Mouse (Mus musculus) MEL (cell line): Measurements from ENCODE around the gene Stil. TPM values are rescaled to one million over a fixed set of nuclear protein-coding genes. Genes with fewer than 3 reads are reported as not detected.

Source experiments
- DNase-seq: peaks from one replicate; pipeline ENCODE4 v3.0.0; 2011; ENCODE audit warnings: low read depth, low spot score
- H3K27ac ChIP-seq: 2 replicates; pipeline ENCODE4 v1.5.1; 2012; ENCODE audit warnings: low read depth, mild to moderate bottlenecking, control low read depth, low read length, moderate library complexity; ENCODE audit not compliant: control insufficient read depth
- H3K27me3 ChIP-seq, 2 experiments: fragments of 150-350 bp in 1 of 2; sonication (generic) in 1 of 2; 2 replicates each; pipeline ENCODE4 v1.6.1; 2012; ENCODE audit warnings: low read length in 2 of 2, mild to moderate bottlenecking in 2 of 2, improper control_type of control experiment in 1 of 2, moderate library complexity in 1 of 2; ENCODE audit not compliant: insufficient read depth in 2 of 2, control insufficient read depth in 1 of 2
- H3K36me3 ChIP-seq, 2 experiments: 2 replicates each; pipeline ENCODE4 v1.6.1; 2012 to 2014; ENCODE audit warnings: low read length in 2 of 2, improper control_type of control experiment in 1 of 2, inconsistent platforms in 1 of 2, mild to moderate bottlenecking in 1 of 2; ENCODE audit not compliant: insufficient read depth in 2 of 2, control insufficient read depth in 1 of 2
- H3K4me1 ChIP-seq, 2 experiments: fragments of 150-350 bp in 1 of 2; sonication (generic) in 1 of 2; 2 replicates each; pipeline ENCODE4 v1.6.1; 2012; ENCODE audit warnings: low read length in 2 of 2, improper control_type of control experiment in 1 of 2, mild to moderate bottlenecking in 1 of 2; ENCODE audit not compliant: insufficient read depth in 2 of 2, control insufficient read depth in 1 of 2
- H3K4me3 ChIP-seq, 2 experiments: fragments of 150-350 bp in 1 of 2; sonication (generic) in 1 of 2; 2 replicates each; pipeline ENCODE4 v1.5.1; 2012; ENCODE audit warnings: low read depth in 2 of 2, low read length in 2 of 2, mild to moderate bottlenecking in 2 of 2, moderate library complexity in 2 of 2, control low read depth in 1 of 2, improper control_type of control experiment in 1 of 2; ENCODE audit not compliant: control insufficient read depth in 1 of 2, insufficient read depth in 1 of 2
- H3K79me2 ChIP-seq: 2 replicates; pipeline ENCODE4 v1.6.1; 2012; ENCODE audit warnings: mild to moderate bottlenecking, low read length, moderate library complexity; ENCODE audit not compliant: control insufficient read depth, poor library complexity, insufficient read depth
- H3K9ac ChIP-seq: 2 replicates; pipeline ENCODE4 v1.6.1; 2012; ENCODE audit warnings: low read depth, mild to moderate bottlenecking, control low read depth, low read length, moderate library complexity; ENCODE audit not compliant: control insufficient read depth, poor library complexity, severe bottlenecking
- H3K9me3 ChIP-seq: fragments of 150-350 bp; sonication (generic); replicated peaks from 2 replicates; pipeline ENCODE4 v1.6.1; 2012; ENCODE audit warnings: mild to moderate bottlenecking, low read length, improper control_type of control experiment, moderate library complexity; ENCODE audit not compliant: insufficient read depth
- CHD1 ChIP-seq: IDR thresholded peaks from 2 replicates; pipeline ENCODE4 v1.6.1; 2012; ENCODE audit warnings: low read depth, mild to moderate bottlenecking, inconsistent platforms, low read length, improper control_type of control experiment
- HCFC1 ChIP-seq: IDR thresholded peaks from 2 replicates; pipeline ENCODE4 v1.6.1; 2012; ENCODE audit warnings: low read depth, mild to moderate bottlenecking, inconsistent platforms, low read length, improper control_type of control experiment, moderate library complexity
- KAT2A ChIP-seq: conservative IDR thresholded peaks from 2 replicates; pipeline ENCODE4 v1.6.1; 2012; ENCODE audit warnings: low read depth, low read length, improper control_type of control experiment, inconsistent platforms
- MAZ ChIP-seq: IDR thresholded peaks from 2 replicates; pipeline ENCODE4 v1.6.1; 2012; ENCODE audit warnings: low read depth, mild to moderate bottlenecking, inconsistent platforms, low read length, improper control_type of control experiment
- MXI1 ChIP-seq: IDR thresholded peaks from 2 replicates; pipeline ENCODE4 v1.6.1; 2011; ENCODE audit warnings: mild to moderate bottlenecking, low read depth, low read length, improper control_type of control experiment
- MYB ChIP-seq: IDR thresholded peaks from 2 replicates; pipeline ENCODE4 v1.6.1; 2011; ENCODE audit warnings: mild to moderate bottlenecking, low read depth, low read length, improper control_type of control experiment
- NELFE ChIP-seq: IDR thresholded peaks from 2 replicates; pipeline ENCODE4 v1.6.1; 2011; ENCODE audit warnings: low read depth, low read length, improper control_type of control experiment
- POLR2A ChIP-seq, 2 experiments: IDR thresholded peaks; 2 replicates each; pipeline ENCODE4 v1.6.1; 2011 to 2012; ENCODE audit warnings: low read length in 2 of 2, mild to moderate bottlenecking in 2 of 2, control low read depth in 1 of 2, improper control_type of control experiment in 1 of 2, low read depth in 1 of 2, moderate library complexity in 1 of 2; ENCODE audit not compliant: control insufficient read depth in 1 of 2, insufficient read depth in 1 of 2, poor library complexity in 1 of 2
- RAD21 ChIP-seq: IDR thresholded peaks from 2 replicates; pipeline ENCODE4 v1.6.1; 2011; ENCODE audit warnings: mild to moderate bottlenecking, low read depth, low read length, improper control_type of control experiment
- RCOR1 ChIP-seq: IDR thresholded peaks from 2 replicates; pipeline ENCODE4 v1.6.1; 2012; ENCODE audit warnings: low read depth, mild to moderate bottlenecking, inconsistent platforms, low read length, improper control_type of control experiment
- SIN3A ChIP-seq: IDR thresholded peaks from 2 replicates; pipeline ENCODE4 v1.6.1; 2012; ENCODE audit warnings: low read length, improper control_type of control experiment, inconsistent platforms
- TCF12 ChIP-seq: IDR thresholded peaks from 2 replicates; pipeline ENCODE4 v1.6.1; 2014; ENCODE audit warnings: low read depth, mild to moderate bottlenecking, inconsistent platforms, low read length, improper control_type of control experiment, moderate library complexity
- USF2 ChIP-seq, 2 experiments: IDR thresholded peaks; 2 replicates each; pipeline ENCODE4 v1.6.1; 2011 to 2012; ENCODE audit warnings: improper control_type of control experiment in 2 of 2, low read length in 2 of 2, borderline replicate concordance in 1 of 2, inconsistent platforms in 1 of 2, low read depth in 1 of 2, mild to moderate bottlenecking in 1 of 2; ENCODE audit not compliant: insufficient read depth in 1 of 2
- ZKSCAN1 ChIP-seq: IDR thresholded peaks from 2 replicates; pipeline ENCODE4 v1.6.1; 2012; ENCODE audit warnings: low read depth, mild to moderate bottlenecking, inconsistent platforms, low read length, improper control_type of control experiment, moderate library complexity
- ZNF384 ChIP-seq: IDR thresholded peaks from 2 replicates; pipeline ENCODE4 v1.6.1; 2012; ENCODE audit warnings: low read depth, mild to moderate bottlenecking, inconsistent platforms, low read length, improper control_type of control experiment
- polyA plus RNA-seq, 2 experiments: library from polyadenylated mRNA; stranded (reverse) in 1 of 2; unstranded in 1 of 2; fragments of >175 nt in 1 of 2; fragments of >200 nt in 1 of 2; gene quantifications; 2 replicates each; pipeline versions ENCODE4 v1.2.1 to v1.2.4; 2012; ENCODE audit warnings: low replicate concordance in 2 of 2, low read depth in 1 of 2; ENCODE audit not compliant: insufficient read length in 2 of 2, insufficient read depth in 1 of 2, missing spikeins in 1 of 2
- total RNA-seq: library from RNA; depleted of rRNA; stranded (reverse); fragments of 300-350 nt; gene quantifications from 2 replicates; pipeline ENCODE4 v1.2.3, GENCODE M21; 2012

The Stil gene
- total and polyA plus RNA-seq, 3 experiments = 5.0 to 9.1 TPM; not detected in 1

DNA sequence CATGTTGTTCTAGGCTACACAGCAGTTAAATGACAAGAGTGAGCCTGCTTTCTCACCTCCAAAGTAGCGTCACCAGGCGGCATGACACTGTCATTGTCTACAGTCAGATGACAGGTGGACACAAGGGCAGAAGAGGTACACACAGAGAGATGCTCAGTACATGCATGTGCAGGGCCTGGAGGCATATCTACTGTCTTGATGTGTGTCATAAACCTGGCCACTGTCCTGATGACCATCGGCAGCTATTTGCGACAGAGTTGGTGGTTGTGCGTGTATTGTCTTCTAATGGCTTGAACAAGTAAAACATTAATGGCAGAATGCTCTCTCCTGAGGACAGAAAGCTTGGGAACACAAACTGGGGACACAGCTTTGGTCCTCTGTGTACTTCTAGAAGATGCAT lies 51.3 kb downstream of the Stil start:
- peaks cover 0 to 24% of the 10 kb centered on the region in 2 experiments; a peak in 2 of 4 replicates for H3K36me3 ChIP-seq
- DNase-seq = no peak
- H3K9me3 ChIP-seq = no peaks in the 10 kb centered on the region
- no peak for TF ChIP-seq KAT2A
- no peak for TF ChIP-seq MYB
- TF ChIP-seq HCFC1 = no peak
- TF ChIP-seq CHD1 = no peak
- no peak for TF ChIP-seq MAZ
- no peak for TF ChIP-seq ZNF384
- TF ChIP-seq, all 39 proteins: peak for 0
- H3K27me3 ChIP-seq = no peaks in the 10 kb centered on the region
- H3K79me2 ChIP-seq = no peaks in the 10 kb centered on the region; the same call in 1 of the 2 replicates
- no peak overlapping the region for H3K27ac ChIP-seq
- H3K4me1 ChIP-seq = peaks cover 16 to 31% of the 10 kb centered on the region in 2 experiments
- H3K9ac ChIP-seq = no peak overlapping the region
- no peak overlapping the region for H3K4me3 ChIP-seq

DNA sequence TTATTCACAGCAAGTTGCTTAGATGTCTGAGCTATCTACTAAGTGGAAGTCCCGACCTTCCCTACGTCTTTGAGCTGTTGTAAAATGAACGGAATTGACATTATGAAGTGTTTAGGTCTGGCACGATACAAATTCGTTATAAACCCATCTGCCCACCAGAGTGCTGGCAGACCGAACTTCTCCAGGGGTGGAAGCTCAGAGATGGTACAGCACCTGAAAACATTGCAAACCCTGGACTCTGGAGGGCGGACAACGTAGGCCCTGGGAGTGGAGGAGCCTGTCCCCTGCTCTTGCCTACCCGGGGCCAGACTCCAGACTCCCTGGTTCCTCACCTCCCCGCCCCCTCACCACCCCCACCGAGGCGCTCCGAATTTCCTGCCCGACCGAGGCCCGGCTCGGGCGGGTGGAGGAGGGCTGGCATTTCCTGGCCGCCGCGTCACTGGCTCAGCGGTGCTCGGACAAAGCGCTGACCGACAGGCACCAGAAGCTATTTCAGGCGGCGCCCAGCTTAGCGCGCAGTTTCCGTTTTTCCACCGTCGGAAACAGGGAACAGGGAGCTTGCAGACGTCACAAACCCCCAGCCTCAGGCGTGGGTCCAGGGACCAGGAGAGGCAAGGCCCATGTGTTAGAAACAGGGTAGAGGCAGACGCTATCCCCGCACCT lies 52.5 kb downstream of the Stil start:
- peaks cover 8% of the 10 kb centered on the region for H3K79me2 ChIP-seq
- peaks cover 0 to 24% of the 10 kb centered on the region in 2 experiments; a peak in 2 of 4 replicates for H3K36me3 ChIP-seq
- H3K9ac ChIP-seq = no peak overlapping the region
- DNase-seq = no peak
- H3K27ac ChIP-seq = no peak overlapping the region
- TF ChIP-seq TCF12 = no peak
- H3K9me3 ChIP-seq = no peaks in the 10 kb centered on the region
- peaks cover 16 to 31% of the 10 kb centered on the region in 2 experiments for H3K4me1 ChIP-seq
- H3K4me3 ChIP-seq = no peak overlapping the region
- no peaks in the 10 kb centered on the region for H3K27me3 ChIP-seq

DNA sequence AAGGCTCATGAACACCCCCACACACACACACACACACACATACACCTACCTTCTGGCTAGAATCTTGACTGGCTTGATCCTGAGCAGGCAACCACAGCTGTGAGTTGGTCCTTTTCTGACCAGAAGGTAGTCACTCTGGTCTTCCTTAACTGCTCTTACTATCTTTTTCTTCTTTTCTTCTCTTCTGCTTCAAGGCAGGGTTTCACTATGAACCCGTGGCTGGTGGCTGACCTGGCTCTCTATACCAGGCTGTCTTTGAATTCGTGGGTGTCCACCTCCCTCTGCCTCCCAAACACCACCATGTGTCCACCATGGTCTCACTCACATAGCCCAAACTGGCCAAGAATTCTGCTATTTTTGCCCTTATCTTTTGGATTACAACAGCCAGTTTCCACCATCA lies 55.1 kb downstream of the Stil start:
- no peaks in the 10 kb centered on the region for H3K27me3 ChIP-seq
- H3K79me2 ChIP-seq = peaks cover 33% of the 10 kb centered on the region
- H3K9ac ChIP-seq = no peak overlapping the region
- DNase-seq = no peak
- no peaks in the 10 kb centered on the region for H3K9me3 ChIP-seq
- 0 out of 2 replicates have a peak, but pooled peaks have one; percentile 21 for TF ChIP-seq MXI1
- no peak for TF ChIP-seq ZNF384
- H3K4me1 ChIP-seq = peaks cover 10 to 15% of the 10 kb centered on the region in 2 experiments
- no peak overlapping the region for H3K27ac ChIP-seq
- H3K36me3 ChIP-seq = peaks cover 0 to 14% of the 10 kb centered on the region in 2 experiments; a peak in 2 of 4 replicates
- H3K4me3 ChIP-seq = no peak overlapping the region

DNA sequence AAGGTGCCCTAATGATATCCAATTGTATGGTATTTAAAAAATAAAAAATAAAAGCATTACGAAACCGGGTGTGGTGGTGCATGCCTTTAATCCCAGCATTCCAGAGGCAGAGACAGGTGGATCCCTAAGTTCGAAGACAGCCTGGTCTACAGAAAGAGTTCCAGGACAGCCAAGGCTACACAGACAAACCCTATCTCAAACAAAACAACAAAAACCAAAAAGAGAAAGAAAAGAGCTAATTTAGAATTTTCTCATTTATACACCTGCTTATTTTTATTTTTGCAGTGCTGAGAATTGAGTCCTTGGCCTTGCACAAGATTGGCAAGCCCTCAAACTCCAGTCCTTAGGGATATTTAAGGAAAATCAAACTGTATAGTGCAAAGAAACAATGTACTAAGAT lies 55.7 kb downstream of the Stil start:
- Histone ChIP-seq H3K9ac (peak overlapping the region; percentile 77; the same call in 1 of the 2 replicates), H3K27me3 (no peaks in the 10 kb centered on the region), H3K4me3 (no peak overlapping the region), H3K9me3 (no peaks in the 10 kb centered on the region), H3K4me1 (peaks cover 10 to 21% of the 10 kb centered on the region in 2 experiments), H3K36me3 (peaks cover 0 to 18% of the 10 kb centered on the region in 2 experiments; a peak in 2 of 4 replicates), H3K27ac (peak overlapping the region; percentile 85), H3K79me2 (peaks cover 40% of the 10 kb centered on the region)
- DNase-seq = no peak
- TF ChIP-seq ZKSCAN1 (no peak), USF2 (IDR thresholded peaks at IDR 0.05; ENCODE audit: borderline replicate concordance in 1 of 2, insufficient read depth in 1 of 2, low read depth in 1 of 2, low read length in 2 of 2) (no peak), SIN3A (no peak), RAD21 (no peak), RCOR1 (no peak), POLR2A (IDR thresholded peaks at IDR 0.05; ENCODE audit: control insufficient read depth in 1 of 2, insufficient read depth in 1 of 2, low read depth in 1 of 2, low read length in 2 of 2, poor library complexity in 1 of 2) (no peak), NELFE (no peak)
